Mouse (Mus musculus) midbrain, embryonic 10.5 days (tissue): ENCODE measurements around the gene Fbxo45. TPM values are rescaled to one million over a fixed set of nuclear protein-coding genes. Genes with fewer than 3 reads are reported as not detected.
A peak's percentile ranks its signal among the peaks of the same experiment; 100 is the strongest.
"Not testable (repeated sequence)": the region's sequence is repeated elsewhere in the genome, so short reads cannot be mapped to it uniquely, and the experiment has no call there.

Source experiments
- DNase-seq: peaks from one replicate; pipeline ENCODE4 v3.0.0-alpha.2; 2017; ENCODE audit warnings: low spot score
- H3K27ac ChIP-seq: fragments of 300-500 bp; sonication (generic); replicated peaks from 2 replicates; pipeline ENCODE4 v1.5.1; 2016; ENCODE audit warnings: mild to moderate bottlenecking
- H3K27me3 ChIP-seq: fragments of 300-500 bp; sonication (generic); 2 replicates; pipeline ENCODE4 v1.6.1; 2016; ENCODE audit warnings: low read depth, mild to moderate bottlenecking; ENCODE audit not compliant: poor library complexity, severe bottlenecking
- H3K36me3 ChIP-seq: fragments of 300-500 bp; sonication (generic); 2 replicates; pipeline ENCODE4 v1.6.1; 2016; ENCODE audit warnings: mild to moderate bottlenecking, moderate library complexity
- H3K4me1 ChIP-seq: fragments of 300-500 bp; sonication (generic); 2 replicates; pipeline ENCODE4 v1.6.1; 2016
- H3K4me3 ChIP-seq: fragments of 300-500 bp; sonication (generic); 2 replicates; pipeline ENCODE4 v1.5.1; 2016; ENCODE audit warnings: mild to moderate bottlenecking, moderate library complexity
- H3K9me3 ChIP-seq: fragments of 300-500 bp; sonication (generic); replicated peaks from 2 replicates; pipeline ENCODE4 v1.6.1; 2016; ENCODE audit warnings: mild to moderate bottlenecking
- WGBS: fragments of 180-500 bp; shearing (Covaris S2); methylation state at CpG from one replicate; pipeline ENCODE4 v1.1.7; 2016; 5-methylcytosine and 5-hydroxymethylcytosine counted together
- polyA plus RNA-seq: library from polyadenylated mRNA; unstranded; fragments of >200 nt; fragmentation: Nextera tagmentation; extraction: Ambion mirVana; gene quantifications from 2 replicates; pipeline ENCODE4 v1.2.1, GENCODE M21; 2016

Fbxo45 gene
- polyA plus RNA-seq, result 7.0 and 8.6 TPM in 2 replicates

DNA sequence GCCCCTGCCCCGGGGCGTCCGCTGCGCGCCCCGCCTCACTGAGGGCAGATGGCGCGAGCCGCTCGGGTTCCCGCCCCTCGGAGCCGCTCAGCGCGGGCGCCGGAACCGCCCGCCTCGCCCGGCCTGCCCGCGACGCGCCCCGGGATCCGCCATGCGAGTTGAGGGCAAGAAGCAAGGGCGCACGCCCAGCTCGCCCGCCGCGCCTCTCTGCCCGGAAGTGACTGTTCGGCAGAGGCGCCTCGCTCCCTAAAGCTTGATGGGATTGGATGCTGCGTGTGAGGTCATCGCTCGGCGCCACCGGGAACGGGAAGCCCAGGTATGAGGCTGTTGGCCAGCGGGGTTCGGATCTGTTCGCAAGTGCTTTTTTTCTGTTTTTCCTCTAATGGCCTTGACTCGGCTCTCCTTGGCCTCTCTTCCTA is at the start of gene Fbxo45, which contains the start of gene Wdr53:
Gene Fbxo45, minus strand, starts transcription at position 207 of the 419 bp plus-strand sequence.
Gene Wdr53, plus strand, starts transcription at position 276 of the 419 bp plus-strand sequence.
- peaks cover 11% of the 10 kb centered on the region for H3K36me3 ChIP-seq
- H3K9me3 ChIP-seq, result no peaks in the 10 kb centered on the region
- DNase-seq, result peak; percentile 96
- no peaks in the 10 kb centered on the region for H3K27me3 ChIP-seq
- WGBS, result under 1% methylated on average over 48 of the region's 48 CpGs
- H3K4me1 ChIP-seq, result peaks cover 30% of the 10 kb centered on the region
- H3K4me3 ChIP-seq, result peak within 1 kb of the TSS; percentile 94
- peak within 1 kb of the TSS; percentile 94 for H3K27ac ChIP-seq

DNA sequence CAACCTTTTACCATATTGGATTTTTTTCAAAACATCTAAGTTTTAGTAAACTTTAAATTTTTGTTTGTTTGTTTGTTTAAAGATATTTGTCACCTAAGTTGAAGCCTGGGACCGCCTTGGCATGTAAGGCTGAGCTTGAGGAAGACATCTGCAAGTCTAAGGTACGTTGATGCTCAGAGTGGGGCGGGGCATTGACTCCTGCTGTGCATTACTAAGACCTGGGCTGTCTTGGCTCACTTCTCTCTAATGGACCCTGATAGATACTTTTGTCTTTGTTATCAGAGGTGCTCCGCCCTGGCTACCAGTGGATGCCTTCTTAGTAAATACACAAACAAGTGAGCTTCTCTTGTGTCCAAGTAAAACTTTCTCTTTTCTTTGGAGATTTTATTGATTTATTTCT is 44.9 kb upstream of the Fbxo45 start:
- 96% methylated on average over 4 of the region's 4 CpGs for WGBS
- Histone ChIP-seq H3K27me3 (no peaks in the 10 kb centered on the region), H3K4me1 (no peaks in the 10 kb centered on the region), H3K9me3 (no peaks in the 10 kb centered on the region), H3K4me3 (no peak overlapping the region), H3K27ac (no peak overlapping the region), H3K36me3 (peaks cover 68% of the 10 kb centered on the region)
- DNase-seq, result no peak

DNA sequence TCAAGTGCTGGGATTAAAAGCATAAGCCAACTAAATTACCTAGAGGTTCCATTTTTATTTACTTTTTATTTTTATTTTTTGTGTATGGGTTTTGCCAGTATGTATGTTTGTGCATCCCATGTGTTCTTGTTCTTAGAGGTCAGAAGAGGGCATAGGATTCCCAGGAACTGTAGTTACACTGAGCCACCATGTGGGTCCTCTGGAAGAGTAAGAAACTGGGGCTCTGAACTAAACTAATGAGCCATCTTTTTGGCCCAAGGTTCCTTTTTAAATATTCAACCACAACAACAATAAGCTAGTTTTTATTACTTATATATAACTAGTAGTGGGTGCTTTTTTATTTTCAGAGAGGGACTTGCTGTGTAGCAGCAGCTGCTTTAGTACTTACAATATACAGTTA is 35.6 kb upstream of the Fbxo45 start:
- peaks cover 86% of the 10 kb centered on the region for H3K36me3 ChIP-seq
- no peaks in the 10 kb centered on the region for H3K27me3 ChIP-seq
- DNase-seq, result no peak
- peaks cover 10% of the 10 kb centered on the region for H3K9me3 ChIP-seq
- peaks cover 28% of the 10 kb centered on the region for H3K4me1 ChIP-seq
- no peak overlapping the region for H3K27ac ChIP-seq
- H3K4me3 ChIP-seq, result no peak overlapping the region

DNA sequence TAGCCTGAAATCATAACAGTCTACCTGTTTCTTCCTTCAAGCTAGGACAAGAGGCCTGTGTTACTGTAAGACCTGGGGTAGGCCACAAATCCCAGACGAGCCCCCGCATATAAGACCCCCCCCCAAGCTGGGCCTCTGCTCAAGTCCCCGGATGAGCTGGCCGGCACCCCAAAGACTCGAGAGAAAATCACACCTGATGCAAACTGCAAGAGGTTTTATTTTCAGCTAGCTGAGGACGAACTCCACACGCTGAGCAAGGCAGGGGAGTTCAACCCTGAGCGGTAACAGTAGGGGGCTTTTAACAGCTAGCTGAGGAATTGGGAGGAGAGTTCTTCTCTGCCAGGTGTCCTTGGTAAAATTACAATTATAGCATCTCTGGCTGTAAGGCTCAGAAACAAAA is 33.3 kb upstream of the Fbxo45 start:
- DNase-seq, result no peak
- 94% methylated on average over 8 of the region's 8 CpGs for WGBS
- Histone ChIP-seq H3K9me3 (peaks cover 10% of the 10 kb centered on the region), H3K27me3 (no peaks in the 10 kb centered on the region), H3K27ac (no peak overlapping the region), H3K4me3 (peak overlapping the region; percentile 93), H3K4me1 (peaks cover 34% of the 10 kb centered on the region), H3K36me3 (peaks cover 62% of the 10 kb centered on the region)

DNA sequence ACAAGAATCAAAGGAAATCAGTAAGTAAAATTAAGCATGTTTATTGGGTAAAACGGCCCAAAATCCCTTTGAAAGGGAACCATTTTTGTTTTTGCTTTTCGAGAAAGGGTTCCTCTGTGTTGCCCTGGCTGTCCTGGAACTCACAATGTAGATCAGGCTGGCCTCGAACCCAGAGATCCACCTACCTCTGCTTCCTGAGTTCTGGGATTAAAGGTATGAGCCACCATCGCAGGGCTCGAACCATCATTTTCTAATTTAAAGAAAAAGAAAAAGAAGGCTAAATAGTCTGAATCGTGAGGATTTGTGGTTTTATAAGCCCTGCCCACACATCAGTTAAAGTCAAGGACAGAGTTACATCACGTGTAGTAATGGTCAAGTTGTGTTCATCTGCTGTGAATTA is 31.4 kb upstream of the Fbxo45 start:
- 73% methylated on average over 7 of the region's 7 CpGs for WGBS
- Histone ChIP-seq H3K36me3 (peaks cover 43% of the 10 kb centered on the region), H3K27me3 (no peaks in the 10 kb centered on the region), H3K27ac (peak overlapping the region; percentile 97), H3K9me3 (peaks cover 10% of the 10 kb centered on the region), H3K4me1 (peaks cover 34% of the 10 kb centered on the region), H3K4me3 (peak overlapping the region; percentile 93)
- DNase-seq, result no peak

DNA sequence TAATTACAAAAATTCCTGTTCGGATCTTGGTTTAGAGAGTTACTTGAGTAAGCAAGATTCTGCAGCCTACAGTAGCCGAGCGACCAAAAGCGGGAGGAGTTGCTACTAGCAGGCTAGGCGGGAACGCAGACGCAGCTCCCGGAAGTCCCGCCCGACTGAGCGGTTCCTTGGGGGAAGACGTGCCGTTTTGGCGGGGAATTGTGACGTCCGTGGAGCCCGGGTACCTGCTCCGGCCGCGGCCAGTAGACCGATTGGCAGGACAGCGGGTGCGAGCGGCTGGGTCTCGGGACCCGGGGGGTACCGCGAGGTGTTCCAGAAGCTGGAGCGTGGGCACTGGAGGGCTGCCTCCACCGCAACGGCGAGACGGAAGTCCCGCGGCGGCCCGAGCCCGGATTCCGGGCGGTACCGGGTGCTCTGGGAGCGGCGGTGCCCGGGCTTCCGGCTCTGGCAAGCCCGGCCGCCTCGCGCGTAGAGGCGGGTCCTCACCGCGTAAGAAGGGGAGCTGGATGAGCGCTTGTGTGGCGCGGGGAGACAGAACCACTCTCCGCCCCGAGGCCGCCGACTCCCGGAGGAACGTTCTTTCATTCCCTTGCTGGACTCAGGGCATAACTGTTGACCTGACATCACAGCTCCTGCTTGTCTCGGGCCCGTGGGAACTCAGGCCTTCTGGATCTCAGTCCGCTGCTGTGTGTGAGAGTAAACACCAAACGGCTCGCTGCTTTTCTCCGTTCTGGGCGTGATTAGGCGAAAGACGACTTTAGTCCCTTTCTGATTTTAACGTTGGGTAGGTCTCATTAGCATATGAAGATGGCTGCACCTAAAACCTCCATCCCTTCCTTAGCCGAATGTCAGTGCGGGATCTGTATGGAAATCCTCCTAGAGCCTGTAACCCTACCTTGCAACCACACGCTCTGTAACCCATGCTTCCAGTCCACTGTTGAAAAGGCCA is 30.6 kb upstream of the Fbxo45 start, which contains the start of gene Rnf168:
Gene Rnf168, plus strand, starts transcription at position 152 of the 949 bp plus-strand sequence.
- Histone ChIP-seq H3K27ac (peak within 1 kb of the TSS; percentile 97), H3K4me1 (peaks cover 34% of the 10 kb centered on the region), H3K4me3 (peak within 1 kb of the TSS; percentile 93), H3K9me3 (peaks cover 10% of the 10 kb centered on the region), H3K27me3 (no peaks in the 10 kb centered on the region), H3K36me3 (peaks cover 35% of the 10 kb centered on the region)
- DNase-seq, result peak; percentile 91
- WGBS, result under 1% methylated on average over 75 of the region's 75 CpGs

DNA sequence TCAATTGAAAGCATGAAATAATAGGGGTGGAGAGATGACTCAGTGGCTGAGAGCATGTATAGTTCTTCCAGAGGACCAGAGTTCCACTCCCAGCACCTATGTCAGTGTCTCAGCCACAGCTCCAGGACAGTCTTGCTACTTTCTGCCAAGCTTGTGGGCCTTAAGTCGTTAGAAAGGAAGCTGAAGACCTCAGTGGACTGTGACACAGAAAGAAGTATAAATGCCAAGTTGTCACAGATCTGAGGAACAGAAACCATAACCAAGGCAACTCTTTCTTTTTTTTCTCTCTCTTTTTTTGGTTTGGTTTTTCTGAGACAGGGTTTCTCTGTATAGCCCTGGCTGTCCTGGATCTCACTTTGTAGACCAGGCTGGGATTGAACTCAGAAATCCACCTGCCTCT is 28.9 kb upstream of the Fbxo45 start:
- DNase-seq, result no peak
- H3K27ac ChIP-seq, result no peak overlapping the region
- no peak overlapping the region for H3K4me3 ChIP-seq
- WGBS, result 79% methylated on average over 1 of the region's 1 CpGs
- H3K27me3 ChIP-seq, result no peaks in the 10 kb centered on the region
- peaks cover 18% of the 10 kb centered on the region for H3K36me3 ChIP-seq
- H3K4me1 ChIP-seq, result peaks cover 28% of the 10 kb centered on the region
- H3K9me3 ChIP-seq, result peaks cover 10% of the 10 kb centered on the region

DNA sequence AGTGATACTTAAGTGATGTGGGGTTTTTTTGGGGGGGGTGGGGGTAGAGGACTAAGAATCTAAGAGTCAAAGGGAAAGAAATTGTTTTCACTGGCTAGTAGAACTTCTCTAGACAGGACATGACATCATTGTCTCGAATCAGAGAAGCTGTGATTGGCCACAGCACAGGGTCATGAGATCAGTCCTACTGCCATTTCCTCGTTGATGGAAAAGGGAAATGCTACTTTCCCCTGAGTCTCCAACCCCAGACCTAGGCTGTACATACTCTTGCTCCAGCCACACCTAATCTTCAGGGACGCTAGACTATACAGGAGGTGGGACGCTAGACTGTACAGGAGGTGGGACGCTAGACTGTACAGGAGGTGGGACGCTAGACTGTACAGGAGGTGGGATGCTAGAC is 28.1 kb upstream of the Fbxo45 start:
- Histone ChIP-seq H3K4me3 (no peak overlapping the region), H3K27me3 (no peaks in the 10 kb centered on the region), H3K36me3 (peaks cover 10% of the 10 kb centered on the region), H3K4me1 (peaks cover 25% of the 10 kb centered on the region), H3K9me3 (peaks cover 4% of the 10 kb centered on the region; the same call in 1 of the 2 replicates), H3K27ac (no peak overlapping the region)
- WGBS, result 90% methylated on average over 6 of the region's 6 CpGs
- DNase-seq, result no peak

DNA sequence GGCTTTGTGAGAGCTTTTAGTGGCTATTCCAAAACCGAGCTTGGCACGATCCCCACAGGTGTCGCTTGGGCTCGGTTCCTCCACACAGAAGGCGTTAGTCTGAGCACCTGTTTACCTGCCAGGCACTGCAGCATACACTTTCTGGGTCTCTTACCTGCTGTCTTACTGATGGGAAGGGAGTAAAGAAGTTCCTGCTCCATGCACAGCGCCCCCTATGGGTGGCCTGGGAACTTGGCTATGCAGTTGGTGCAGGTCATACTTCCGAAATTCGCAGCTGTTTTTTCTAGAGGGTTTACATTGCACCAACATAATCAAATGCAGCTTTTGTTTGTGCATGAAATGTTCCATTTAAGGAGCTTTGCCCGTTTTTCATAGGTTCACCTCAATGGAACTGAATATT is 26.4 kb upstream of the Fbxo45 start:
- no peaks in the 10 kb centered on the region for H3K36me3 ChIP-seq
- no peaks in the 10 kb centered on the region for H3K9me3 ChIP-seq
- no peak overlapping the region for H3K4me3 ChIP-seq
- no peaks in the 10 kb centered on the region for H3K27me3 ChIP-seq
- DNase-seq, result no peak
- H3K4me1 ChIP-seq, result peaks cover 8% of the 10 kb centered on the region
- WGBS, result 54% methylated on average over 9 of the region's 9 CpGs
- no peak overlapping the region for H3K27ac ChIP-seq

DNA sequence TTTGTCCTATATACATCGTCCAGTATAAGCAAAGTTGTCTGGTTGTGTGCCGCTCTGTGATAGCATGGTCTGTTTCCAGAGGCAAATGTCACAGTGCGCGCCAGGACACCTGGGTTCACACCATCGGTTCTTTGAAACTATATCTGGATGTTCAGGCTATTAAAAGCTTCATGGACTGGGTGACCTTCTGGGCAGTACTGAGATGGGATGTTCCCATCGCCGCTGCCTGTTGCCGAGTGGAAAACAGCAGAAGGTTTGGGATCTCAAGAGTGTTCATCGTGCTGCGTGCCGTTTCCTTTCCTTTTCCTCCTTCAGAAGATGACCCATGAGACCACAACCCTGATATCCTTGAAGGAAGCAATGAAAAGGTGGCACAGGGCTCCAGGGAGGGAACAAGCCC is 24.3 kb upstream of the Fbxo45 start, which contains the start of gene Smco1:
Gene Smco1, plus strand, starts transcription at position 178 of the 400 bp plus-strand sequence.
- no peaks in the 10 kb centered on the region for H3K36me3 ChIP-seq
- no peak within 1 kb of the TSS for H3K27ac ChIP-seq
- H3K4me1 ChIP-seq, result no peaks in the 10 kb centered on the region
- no peak for DNase-seq
- H3K27me3 ChIP-seq, result no peaks in the 10 kb centered on the region
- no peaks in the 10 kb centered on the region; the same call in 1 of the 2 replicates for H3K9me3 ChIP-seq
- WGBS, result 86% methylated on average over 11 of the region's 11 CpGs
- no peak within 1 kb of the TSS for H3K4me3 ChIP-seq

DNA sequence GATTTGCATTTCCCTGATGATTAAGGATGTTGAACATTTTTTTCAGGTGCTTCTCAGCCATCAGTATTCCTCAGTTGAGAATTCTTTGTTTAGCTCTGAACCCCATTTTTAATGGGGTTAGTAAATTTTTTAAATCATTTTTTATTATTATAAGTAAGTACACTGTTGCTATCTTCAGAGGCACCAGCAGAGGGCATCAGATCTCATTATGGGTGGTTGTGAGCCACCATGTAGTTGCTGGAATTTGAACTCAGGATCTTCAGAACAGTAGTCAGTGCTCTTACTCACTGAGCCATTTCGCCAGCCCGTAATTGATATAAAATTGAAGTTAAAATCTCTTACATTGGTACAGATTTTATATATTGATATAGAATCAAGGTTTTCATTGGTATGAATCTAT is 17.3 kb upstream of the Fbxo45 start:
- not testable (repeated sequence) for H3K36me3 ChIP-seq, H3K27me3 ChIP-seq, DNase-seq, H3K4me3 ChIP-seq, H3K27ac ChIP-seq, H3K9me3 ChIP-seq, H3K4me1 ChIP-seq
- WGBS, result 87% methylated on average over 2 of the region's 2 CpGs

DNA sequence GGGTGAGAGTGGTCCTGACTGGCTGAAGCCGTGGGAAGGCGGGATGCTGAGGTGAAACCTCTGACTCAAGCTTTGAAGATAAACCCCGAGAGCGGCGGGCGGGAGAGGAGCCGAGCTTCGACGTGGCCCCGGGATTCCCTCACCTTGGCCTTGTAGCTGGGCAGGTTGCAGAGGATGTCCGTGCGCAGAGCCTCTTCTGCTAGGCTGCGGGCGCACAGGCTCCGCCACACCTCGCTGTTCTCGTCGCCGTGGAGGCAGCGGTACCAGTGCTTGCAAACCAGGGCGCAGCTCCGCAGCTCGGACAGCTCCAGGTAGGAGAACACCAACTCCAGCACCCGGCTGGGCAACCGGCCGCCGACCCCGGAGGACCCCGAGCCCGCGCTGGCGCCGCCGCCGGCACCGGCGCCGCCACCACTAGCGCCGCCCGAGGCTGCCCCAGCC is 587 bp downstream of the Fbxo45 start:
- DNase-seq, result peak; percentile 67
- Histone ChIP-seq H3K36me3 (peaks cover 12% of the 10 kb centered on the region), H3K4me1 (peaks cover 30% of the 10 kb centered on the region), H3K27me3 (no peaks in the 10 kb centered on the region), H3K9me3 (no peaks in the 10 kb centered on the region), H3K27ac (peak overlapping the region; percentile 94), H3K4me3 (peak overlapping the region; percentile 94)
- 0% methylated on average over 40 of the region's 41 CpGs for whole genome bisulfite sequencing

DNA sequence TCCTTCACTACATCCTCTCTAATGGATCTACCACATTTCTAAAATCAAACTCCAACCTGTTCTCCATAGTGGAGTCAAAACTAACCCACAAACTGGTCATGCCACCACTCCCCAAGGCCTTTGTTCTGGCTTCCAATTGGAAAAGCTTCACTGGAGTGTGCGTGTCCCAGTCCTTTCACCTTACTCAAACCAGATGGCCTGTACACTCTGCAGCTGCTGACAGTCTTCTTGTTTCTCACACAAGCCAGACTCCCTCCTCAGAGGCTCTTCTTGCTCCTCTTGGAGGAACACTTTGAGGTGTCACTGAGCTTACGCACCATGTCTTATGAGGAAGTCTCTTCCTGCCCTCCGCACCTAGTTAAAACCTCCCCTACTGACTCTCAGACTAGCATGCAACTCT is 3.1 kb downstream of the Fbxo45 start:
- no peak overlapping the region for H3K27ac ChIP-seq
- WGBS, result 92% methylated on average over 3 of the region's 3 CpGs
- peaks cover 30% of the 10 kb centered on the region for H3K36me3 ChIP-seq
- H3K27me3 ChIP-seq, result no peaks in the 10 kb centered on the region
- no peak for DNase-seq
- H3K4me3 ChIP-seq, result no peak overlapping the region
- H3K4me1 ChIP-seq, result peaks cover 30% of the 10 kb centered on the region
- H3K9me3 ChIP-seq, result no peaks in the 10 kb centered on the region
